Mouse (Mus musculus): ENCODE data around the gene Ulk3.
A peak's percentile ranks its signal among the peaks of the same experiment; 100 is the strongest.

The Ulk3 gene

DNA sequence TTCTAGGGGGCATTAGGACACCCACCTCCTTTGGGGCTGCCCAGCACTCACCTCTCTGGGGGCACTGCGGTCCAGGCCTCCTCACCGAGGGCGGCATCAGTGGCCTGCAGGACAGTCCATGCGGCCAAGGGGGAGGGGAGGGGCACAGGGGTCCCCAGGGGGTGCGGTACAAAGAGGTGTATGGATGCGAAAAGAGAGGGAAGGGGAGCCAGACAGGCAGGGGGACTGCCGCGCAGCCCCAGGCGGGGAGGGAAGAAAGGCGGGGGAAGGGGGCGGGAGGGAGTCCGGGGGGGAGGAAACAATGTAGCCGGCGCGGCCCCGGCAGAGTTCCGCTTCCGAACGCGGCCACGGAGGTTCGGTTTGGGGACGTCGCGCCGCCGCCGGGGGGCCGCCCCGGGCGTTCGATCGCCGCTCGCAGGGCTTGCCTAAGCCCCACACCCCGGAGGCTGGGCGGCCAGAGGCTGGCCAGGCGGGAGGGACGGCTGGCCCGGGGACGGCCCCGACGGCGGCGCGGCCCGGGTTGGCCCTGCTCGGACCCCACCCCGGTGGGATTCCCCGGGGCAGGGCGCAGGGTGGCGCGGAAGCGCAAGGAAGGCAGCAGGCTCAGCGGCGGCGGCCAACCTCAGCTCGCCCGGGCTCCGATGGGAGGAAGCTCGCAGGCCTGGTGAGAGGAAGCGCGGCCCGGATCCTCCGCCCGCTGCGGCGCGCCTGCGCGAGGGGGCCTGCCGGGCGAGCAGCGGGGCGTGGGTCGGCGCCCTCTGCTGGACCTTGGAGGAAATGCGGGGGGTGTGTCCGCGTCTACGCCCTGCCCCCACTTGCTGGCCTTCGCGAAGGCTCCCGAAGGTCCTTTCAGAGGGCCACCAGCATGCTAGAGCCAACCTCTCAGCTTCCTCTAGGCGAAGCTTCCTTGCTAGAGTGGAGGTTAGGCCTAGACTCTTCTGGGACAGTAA is 56.0 kb downstream of the Ulk3 start:
- peak; percentile 87 for DNase-seq (ENCODE audit: low spot score)

Data from adipocyte (in vitro differentiated cells).